Mouse (Mus musculus): ENCODE results near the gene Spindoc.

- peak; percentile 89 for TF ChIP-seq CTCF (IDR thresholded peaks at IDR 0.05; ENCODE audit: low read depth)
- no peak for TF ChIP-seq EP300 (optimal IDR thresholded peaks at IDR 0.05)
Measured at GRCm38 (mm10) chr19:7345235-7345755, 37.5 kb downstream of the Spindoc start.

Data from stomach, postnatal 0 days (tissue).